Mouse (Mus musculus) thymus, adult 2 months (tissue): ENCODE data around the gene C5ar2. TPM values are rescaled to one million over a fixed set of nuclear protein-coding genes. Genes with fewer than 3 reads are reported as not detected.
"Not testable (repeated sequence)": the region's sequence is repeated elsewhere in the genome, so short reads cannot be mapped to it uniquely, and the experiment has no call there.

Experiments used
- DNase-seq: peaks from one replicate; pipeline ENCODE4 v3.0.0; 2021
- H3K27ac ChIP-seq: fragments of 200-500 bp; 2 replicates; pipeline ENCODE4 v1.5.1; 2012; ENCODE audit warnings: low read length, control low read depth; ENCODE audit not compliant: control insufficient read depth, insufficient read depth
- H3K27me3 ChIP-seq: fragments of 200-500 bp; 2 replicates; pipeline ENCODE4 v1.6.1; 2012; ENCODE audit warnings: mild to moderate bottlenecking, low read length, moderate library complexity, mixed read lengths; ENCODE audit not compliant: control insufficient read depth, insufficient read depth
- H3K36me3 ChIP-seq: fragments of 200-500 bp; 2 replicates; pipeline ENCODE4 v1.6.1; 2012; ENCODE audit warnings: mild to moderate bottlenecking, low read length, moderate library complexity; ENCODE audit not compliant: control insufficient read depth, insufficient read depth
- H3K4me1 ChIP-seq: fragments of 200-500 bp; replicated peaks from 2 replicates; pipeline ENCODE4 v1.6.1; 2012; ENCODE audit warnings: low read length; ENCODE audit not compliant: control insufficient read depth, insufficient read depth
- H3K4me3 ChIP-seq: fragments of 200-500 bp; 2 replicates; pipeline ENCODE4 v1.5.1; 2012; ENCODE audit warnings: mild to moderate bottlenecking, low read length, control low read depth, moderate library complexity; ENCODE audit not compliant: control insufficient read depth, insufficient read depth
- CTCF ChIP-seq: fragments of 200-500 bp; IDR thresholded peaks from 2 replicates; pipeline ENCODE4 v1.5.1; 2012; ENCODE audit warnings: mild to moderate bottlenecking, control low read depth, low read length, moderate library complexity, borderline replicate concordance; ENCODE audit not compliant: control insufficient read depth, poor library complexity, insufficient read depth; ENCODE audit errors: extremely low read depth
- POLR2A ChIP-seq: fragments of 200-500 bp; IDR thresholded peaks from 2 replicates; pipeline ENCODE4 v1.6.1; 2012; ENCODE audit warnings: mild to moderate bottlenecking, low read length, control low read depth, moderate library complexity; ENCODE audit not compliant: control insufficient read depth, poor library complexity, insufficient read depth; ENCODE audit errors: extremely low read depth
- WGBS: fragments of 180-500 bp; shearing (Covaris S2); methylation state at CpG from one replicate; pipeline ENCODE4 v1.1.7; 2018; 5-methylcytosine and 5-hydroxymethylcytosine counted together
- polyA plus RNA-seq: library from polyadenylated mRNA; depleted of rRNA; stranded (reverse); fragments of >200 nt; gene quantifications from 2 replicates; pipeline ENCODE4 v1.2.3, GENCODE M21; 2012

The C5ar2 gene
- polyA plus RNA-seq, 1 experiment, result 0.46 TPM

GRCm38 (mm10) chr7:16259110-16259590, 15.2 kb upstream of the C5ar2 start, which contains the start of gene C5ar1:
Gene C5ar1, minus strand, starts transcription at chr7:16259540.
- no peak for DNase-seq
- no peaks in the 10 kb centered on the region for H3K27me3 ChIP-seq
- no peak within 1 kb of the TSS for H3K4me3 ChIP-seq
- no peaks in the 10 kb centered on the region for H3K4me1 ChIP-seq
- TF ChIP-seq POLR2A (no peak), CTCF (no peak)
- no peaks in the 10 kb centered on the region for H3K36me3 ChIP-seq
- 76% methylated on average over 5 of the region's 5 CpGs for WGBS
- no peak within 1 kb of the TSS for H3K27ac ChIP-seq

- no peak for DNase-seq
- WGBS, result 91% methylated on average over 11 of the region's 11 CpGs
- no peak overlapping the region for H3K4me3 ChIP-seq
- no peaks in the 10 kb centered on the region for H3K4me1 ChIP-seq
- H3K27me3 ChIP-seq, result no peaks in the 10 kb centered on the region
- TF ChIP-seq CTCF, result no peak
- no peak for TF ChIP-seq POLR2A
- H3K27ac ChIP-seq, result no peak overlapping the region
- no peaks in the 10 kb centered on the region for H3K36me3 ChIP-seq
Observed at GRCm38 (mm10) chr7:16257830-16258229, 13.9 kb upstream of the C5ar2 start.

GRCm38 (mm10) chr7:16255963-16256362, 12.0 kb upstream of the C5ar2 start:
- WGBS, result 91% methylated on average over 4 of the region's 4 CpGs
- not testable (repeated sequence) for H3K36me3 ChIP-seq, H3K4me1 ChIP-seq, H3K4me3 ChIP-seq, DNase-seq, H3K27ac ChIP-seq, H3K27me3 ChIP-seq

- DNase-seq, result no peak
- Histone ChIP-seq H3K4me1 (no peaks in the 10 kb centered on the region), H3K36me3 (no peaks in the 10 kb centered on the region), H3K27ac (no peak overlapping the region), H3K27me3 (no peaks in the 10 kb centered on the region), H3K4me3 (no peak overlapping the region)
- TF ChIP-seq CTCF, result no peak
- no peak for TF ChIP-seq POLR2A
- WGBS, result 4% methylated on average over 4 of the region's 4 CpGs
Observed at GRCm38 (mm10) chr7:16254195-16254594, 10.2 kb upstream of the C5ar2 start.

DNA sequence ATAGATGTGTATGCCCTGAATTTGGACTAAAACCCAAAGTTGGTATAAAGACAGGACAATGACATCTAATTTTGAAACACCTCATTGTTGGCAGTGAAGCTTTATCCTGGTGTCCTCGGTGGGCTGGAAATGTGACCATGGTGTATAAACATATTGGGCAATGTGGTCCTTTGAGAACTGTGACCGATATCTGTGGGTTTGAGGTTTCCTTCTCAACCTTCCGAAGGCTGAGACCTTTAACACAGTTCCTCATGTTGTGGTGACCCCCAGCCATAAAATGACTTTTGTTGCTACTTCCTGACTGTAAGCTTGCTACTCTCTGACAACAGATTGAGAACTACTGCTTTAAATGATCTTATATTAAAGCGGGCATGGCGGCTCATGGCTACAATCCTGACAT, 6.7 kb upstream of the C5ar2 start:
- H3K4me1 ChIP-seq, result no peaks in the 10 kb centered on the region
- DNase-seq, result no peak
- WGBS, result 8% methylated on average over 5 of the region's 5 CpGs

DNA sequence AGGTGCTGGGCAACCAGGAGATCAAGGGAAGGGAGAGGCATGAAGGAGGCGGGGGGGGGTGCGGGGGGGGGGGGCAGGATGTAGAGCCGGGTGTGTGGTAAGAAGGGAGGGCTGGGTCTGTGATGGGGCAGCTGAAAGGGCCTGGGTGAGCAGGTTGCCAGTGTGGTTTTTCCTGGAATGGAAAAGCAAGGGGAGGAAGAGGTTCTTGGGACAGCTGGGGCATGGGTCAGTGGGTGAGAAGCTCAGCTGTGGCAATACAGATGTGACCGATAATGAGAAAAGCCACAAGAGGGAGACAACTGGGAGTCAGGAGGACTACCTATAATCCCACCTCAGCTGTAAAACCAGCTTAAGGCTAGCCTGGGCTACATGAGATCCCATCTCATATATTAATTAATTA, 2.0 kb upstream of the C5ar2 start:
- no peak for TF ChIP-seq POLR2A
- no peak for TF ChIP-seq CTCF
- no peak overlapping the region for H3K27ac ChIP-seq
- H3K27me3 ChIP-seq, result no peaks in the 10 kb centered on the region
- no peaks in the 10 kb centered on the region for H3K36me3 ChIP-seq
- no peaks in the 10 kb centered on the region for H3K4me1 ChIP-seq
- 6% methylated on average over 2 of the region's 4 CpGs for WGBS
- H3K4me3 ChIP-seq, result no peak overlapping the region
- no peak for DNase-seq

More for the DNA sequence above, 6.7 kb upstream of the C5ar2 start:
- TF ChIP-seq POLR2A (no peak), CTCF (no peak)
- H3K4me3 ChIP-seq, result no peak overlapping the region
- no peaks in the 10 kb centered on the region for H3K36me3 ChIP-seq
- no peaks in the 10 kb centered on the region for H3K27me3 ChIP-seq
- no peak overlapping the region for H3K27ac ChIP-seq

DNA sequence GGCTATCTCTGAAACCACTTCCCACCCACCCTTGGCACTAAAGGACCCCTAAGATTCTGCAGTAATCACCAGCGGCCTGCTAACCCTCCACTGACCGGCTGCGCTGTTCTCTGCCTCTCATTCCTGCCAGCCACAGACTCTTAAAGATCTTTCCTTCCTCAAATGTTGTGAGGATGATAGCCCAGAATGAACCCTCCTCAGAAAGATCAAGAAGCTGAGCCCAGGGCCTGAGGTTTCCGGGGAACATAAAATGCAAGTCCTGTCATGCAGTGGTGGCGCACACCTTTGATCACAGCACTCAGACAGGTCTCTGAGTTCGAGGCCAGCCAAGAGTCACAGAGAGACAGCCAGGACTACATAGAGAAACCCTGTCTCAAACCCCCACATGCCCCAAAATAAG, 1.8 kb downstream of the C5ar2 start:
- TF ChIP-seq CTCF, result no peak
- TF ChIP-seq POLR2A, result no peak
- Histone ChIP-seq H3K36me3 (no peaks in the 10 kb centered on the region), H3K27me3 (no peaks in the 10 kb centered on the region), H3K4me1 (no peaks in the 10 kb centered on the region), H3K4me3 (no peak overlapping the region), H3K27ac (no peak overlapping the region)
- no peak for DNase-seq
- 22% methylated on average over 6 of the region's 6 CpGs for WGBS
